Mouse (Mus musculus): ENCODE data around the gene E130218I03Rik. TPM values are rescaled to one million over a fixed set of nuclear protein-coding genes. Genes with fewer than 3 reads are reported as not detected.
A peak's percentile ranks its signal among the peaks of the same experiment; 100 is the strongest.

E130218I03Rik gene
- total RNA-seq, 2 experiments from 2014 or later = not detected

DNA sequence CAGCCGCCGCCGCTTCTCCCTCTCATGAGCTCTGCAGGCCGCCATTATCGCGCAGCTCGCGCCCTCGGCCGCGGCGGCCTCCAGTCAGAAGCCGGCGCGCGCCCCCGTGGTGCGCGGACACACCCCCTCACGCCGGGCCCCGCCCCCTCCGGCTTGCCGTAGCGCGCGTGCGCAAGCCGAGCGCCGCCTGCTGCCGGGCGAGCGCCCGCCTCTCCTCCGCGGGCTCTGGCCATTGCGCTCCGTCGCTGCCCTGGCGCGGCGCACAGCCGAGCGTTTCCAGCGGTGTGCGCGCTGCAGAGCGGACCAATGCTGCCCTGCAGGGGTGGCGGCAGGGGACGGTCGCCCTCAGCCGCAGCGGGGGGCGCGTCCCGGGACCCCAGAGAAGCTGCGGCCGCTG, 43.7 kb downstream of the E130218I03Rik start:
- peak; percentile 97 for DNase-seq

DNA sequence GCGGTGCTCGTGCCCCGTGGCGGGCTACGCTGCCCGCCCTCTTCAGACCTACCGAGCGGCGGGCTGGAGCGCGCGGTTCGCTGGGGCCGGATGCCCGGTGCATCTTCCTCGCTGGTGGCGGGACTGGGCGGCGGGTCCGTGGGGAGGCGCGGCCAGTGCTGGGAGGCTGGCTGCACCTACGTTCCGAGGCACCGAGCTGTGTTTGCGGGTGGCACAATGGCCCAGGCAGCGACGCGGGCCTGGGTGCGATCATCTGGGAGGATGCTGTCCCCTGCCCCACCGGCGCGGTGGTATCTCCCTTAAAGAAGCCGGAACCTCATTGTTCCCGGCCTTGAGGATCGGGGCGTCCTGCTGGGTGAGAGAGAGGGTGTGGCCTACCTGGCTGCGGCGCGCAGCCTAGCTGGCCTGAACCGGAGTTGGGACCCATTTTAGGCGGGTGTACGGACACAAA, 44.1 kb downstream of the E130218I03Rik start, which contains the start of gene Pdik1l:
Gene Pdik1l (minus strand): TSS at position 321 of the 451 bp plus-strand sequence.
- DNase-seq = peak; percentile 64

DNA sequence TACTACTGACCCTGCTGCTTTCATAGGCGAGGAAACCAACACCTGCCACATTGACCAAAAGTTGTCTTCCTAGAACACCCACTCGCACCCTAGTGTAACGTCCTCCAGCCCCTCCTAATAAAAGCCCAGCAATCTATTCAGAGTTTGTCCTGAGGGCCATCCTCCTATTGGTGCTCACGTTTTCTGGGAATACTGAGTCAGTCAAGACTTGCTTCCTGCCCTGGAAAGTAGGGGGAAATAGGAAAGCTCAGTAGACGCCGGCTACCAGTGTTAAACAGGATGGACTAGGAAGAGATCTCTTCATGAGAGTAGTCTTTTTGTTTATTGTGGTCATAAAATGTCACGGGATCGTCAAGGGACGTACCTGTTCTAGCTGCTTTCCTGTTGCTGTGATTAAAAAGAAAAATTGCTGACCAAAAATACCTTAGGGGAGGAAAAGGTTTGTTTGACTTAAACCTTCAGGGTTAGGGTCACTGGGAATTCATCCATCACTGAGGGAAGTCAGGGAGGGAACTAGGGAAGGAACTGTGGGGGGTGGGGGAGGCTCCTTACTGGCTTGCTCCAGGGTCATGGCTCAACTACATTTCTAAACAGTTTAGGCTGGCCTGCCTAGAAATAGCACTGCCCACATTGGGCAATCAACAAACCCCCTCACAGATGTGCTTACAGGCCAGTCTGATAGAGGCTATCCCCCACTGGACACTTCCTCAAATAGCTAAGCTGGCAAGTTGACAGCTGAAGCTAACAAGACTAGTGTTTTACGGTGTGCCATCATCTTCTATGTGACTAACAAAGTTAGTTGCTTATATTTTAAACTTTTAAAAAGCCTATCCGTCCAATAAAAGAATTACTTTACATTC, 45.2 kb downstream of the E130218I03Rik start:
- DNase-seq = no peak

DNA sequence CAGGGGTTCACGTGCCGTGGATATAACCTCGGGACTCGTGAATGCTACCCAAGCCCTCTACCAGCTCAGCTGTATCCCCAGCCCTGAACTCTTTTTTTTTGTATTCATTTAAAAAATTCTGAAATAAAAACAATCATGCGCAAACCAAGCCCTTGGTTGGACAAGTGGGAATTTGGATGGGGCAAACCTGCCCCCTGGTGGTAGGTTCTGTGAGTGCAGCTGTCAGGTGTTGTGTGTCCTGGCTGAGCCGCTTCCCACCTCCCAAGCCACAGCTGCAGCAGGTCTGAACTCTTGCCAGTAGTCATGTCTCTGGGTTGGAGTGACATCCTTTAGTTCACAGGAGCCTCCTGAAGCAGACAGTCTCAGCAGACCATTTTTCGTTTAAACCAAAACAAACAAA, 48.6 kb downstream of the E130218I03Rik start:
- peak; percentile 38 for DNase-seq

DNA sequence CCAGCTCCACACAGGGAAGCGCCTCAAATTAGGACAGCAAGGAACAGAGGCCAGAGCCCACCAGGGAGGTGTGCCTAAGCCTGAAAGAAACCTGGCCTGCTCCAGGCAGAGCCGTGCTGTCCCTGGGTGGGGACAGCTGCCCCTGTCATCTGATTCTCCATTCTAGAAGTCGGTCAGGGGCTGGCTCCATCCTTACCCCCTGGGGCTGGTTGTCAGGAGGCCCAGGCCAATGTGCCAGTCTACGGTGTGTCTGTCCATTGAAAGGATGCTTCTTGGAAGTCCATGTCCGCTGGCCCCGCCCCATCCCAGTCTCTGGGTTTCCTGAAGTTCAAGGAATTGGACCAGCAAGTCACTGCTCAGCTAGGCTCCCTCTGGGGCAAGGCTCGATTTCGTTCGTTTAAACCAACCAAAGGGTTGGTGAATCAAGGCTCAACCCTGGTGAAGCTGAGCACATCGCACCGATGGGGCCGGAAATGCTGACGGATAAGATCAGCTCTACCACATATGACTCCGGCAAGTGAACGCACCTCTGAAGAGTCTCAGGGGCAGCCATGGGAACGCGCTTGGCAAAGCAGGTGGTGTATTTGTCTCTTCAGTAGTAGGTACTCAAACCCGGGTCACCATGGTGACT, 49.7 kb downstream of the E130218I03Rik start:
- DNase-seq = no peak

DNA sequence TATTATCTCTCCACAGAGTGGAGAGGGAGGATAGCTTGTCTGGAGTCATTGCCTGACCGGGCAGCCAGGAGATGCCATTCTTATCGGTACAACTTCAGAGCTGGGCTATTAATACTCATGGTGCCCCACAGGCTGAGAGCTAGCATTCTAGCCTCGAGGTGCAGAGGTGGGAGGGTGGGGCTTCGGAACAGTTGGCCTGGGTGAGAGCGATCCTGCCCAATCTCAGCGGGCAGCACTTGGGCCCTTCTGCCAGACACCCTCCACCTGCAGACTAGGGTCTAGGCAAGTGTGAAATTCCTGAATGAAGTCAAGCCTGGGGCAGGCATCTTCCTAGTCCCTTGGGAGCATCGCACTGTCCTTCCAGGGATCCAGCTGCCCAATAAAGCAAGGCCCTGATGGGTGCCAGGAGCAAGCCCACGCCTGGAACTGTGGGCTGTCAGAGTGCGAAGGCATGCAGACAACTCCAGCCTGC, 50.3 kb downstream of the E130218I03Rik start:
- no peak for DNase-seq

Other genes starting within 250 kb of the E130218I03Rik start
- 1 to 10 TPM; 9.5 TPM for gene Dhdds, start 242.7 kb upstream of the E130218I03Rik start, total RNA-seq (2021)
- gene Lin28a, start 224.8 kb upstream of the E130218I03Rik start, total RNA-seq (2021) = under 1 TPM; 0.24 to 0.49 TPM
- not detected for gene Zfp683, start 189.8 kb upstream of the E130218I03Rik start, total RNA-seq (2021)
- not detected for gene Crybg2, start 182.8 kb upstream of the E130218I03Rik start, total RNA-seq (2021)
- gene Cd52, start 148.6 kb upstream of the E130218I03Rik start, total RNA-seq (2021) = 1 to 10 TPM in 1 of 2 experiments, under 1 TPM in 1; 0.61 to 1.2 TPM
- gene Ubxn11, start 141.1 kb upstream of the E130218I03Rik start, total RNA-seq (2021) = 1 to 10 TPM; 1.0 to 1.3 TPM
- 10 to 100 TPM; 19.1 to 26.6 TPM for gene Sh3bgrl3, start 114.9 kb upstream of the E130218I03Rik start, total RNA-seq (2021)
- gene Cep85, start 56.5 kb upstream of the E130218I03Rik start, total RNA-seq (2021) = 10 to 100 TPM; 38.9 to 63.2 TPM
- gene Gm7534, start 40.7 kb upstream of the E130218I03Rik start, total RNA-seq (2021) = not detected
- 1 to 10 TPM; 1.2 to 1.4 TPM for gene Catsper4, start 16.3 kb upstream of the E130218I03Rik start, total RNA-seq (2021)
- gene Cnksr1, start 5.3 kb upstream of the E130218I03Rik start, total RNA-seq (2021) = 10 to 100 TPM; 22.8 to 32.8 TPM
- 1 to 10 TPM; 3.3 to 4.4 TPM for gene Zfp593, start 1.9 kb downstream of the E130218I03Rik start, total RNA-seq (2021)
- not detected for gene Gm30191, start 3.3 kb downstream of the E130218I03Rik start, total RNA-seq (2021)
- 1 to 10 TPM; 3.4 TPM for gene Grrp1, start 10.4 kb downstream of the E130218I03Rik start, total RNA-seq (2021)
- gene Pdik1l, start 44.2 kb downstream of the E130218I03Rik start, total RNA-seq (2021) = 1 to 10 TPM; 2.3 to 3.8 TPM
- 100 to 1,000 TPM; 113 to 253 TPM for gene Trim63, start 71.5 kb downstream of the E130218I03Rik start, total RNA-seq (2021)
- 1 to 10 TPM; 1.4 to 7.2 TPM for gene Slc30a2, start 99.5 kb downstream of the E130218I03Rik start, total RNA-seq (2021)
- gene Extl1, start 140.2 kb downstream of the E130218I03Rik start, total RNA-seq (2021) = 10 to 100 TPM; 25.5 to 29.2 TPM
- gene Pafah2, start 152.7 kb downstream of the E130218I03Rik start, total RNA-seq (2021) = 1 to 10 TPM; 3.2 TPM
- 10 to 100 TPM in 1 of 2 experiments, 1 to 10 TPM in 1; 6.9 to 10.6 TPM for gene Stmn1, start 224.7 kb downstream of the E130218I03Rik start, total RNA-seq (2021)

Measured in gastrocnemius, postnatal 25 days (tissue).